Mouse (Mus musculus): ENCODE measurements around the gene Tlr2. TPM values are rescaled to one million over a fixed set of nuclear protein-coding genes. Genes with fewer than 3 reads are reported as not detected.

Gene Tlr2
- 3.4 and 4.8 TPM in 2 replicates for polyA plus RNA-seq (2015; fragmentation: Nextera tagmentation; extraction: Ambion mirVana)

GRCm38 (mm10) chr3:83841095-83841850, at the start of gene Tlr2:
Gene Tlr2, minus strand, starts transcription at chr3:83841767.

Other genes with a start within 250 kb of the Tlr2 start
- 7.9 and 13.1 TPM in 2 replicates for gene Sfrp2, start 75.4 kb downstream of the Tlr2 start, polyA plus RNA-seq (2015; fragmentation: Nextera tagmentation; extraction: Ambion mirVana)
- 46.8 and 55.4 TPM in 2 replicates for gene Tmem131l, start 198.4 kb upstream of the Tlr2 start, polyA plus RNA-seq (2015; fragmentation: Nextera tagmentation; extraction: Ambion mirVana)

Data from spleen, postnatal 0 days (tissue).